Mouse (Mus musculus) urinary bladder, postnatal 14 days (tissue): Measurements from ENCODE around the gene Plxna2.

Experiments
- DNase-seq: peaks from one replicate; pipeline ENCODE4 v3.0.0; 2021; ENCODE audit warnings: low spot score

Plxna2 gene

DNA sequence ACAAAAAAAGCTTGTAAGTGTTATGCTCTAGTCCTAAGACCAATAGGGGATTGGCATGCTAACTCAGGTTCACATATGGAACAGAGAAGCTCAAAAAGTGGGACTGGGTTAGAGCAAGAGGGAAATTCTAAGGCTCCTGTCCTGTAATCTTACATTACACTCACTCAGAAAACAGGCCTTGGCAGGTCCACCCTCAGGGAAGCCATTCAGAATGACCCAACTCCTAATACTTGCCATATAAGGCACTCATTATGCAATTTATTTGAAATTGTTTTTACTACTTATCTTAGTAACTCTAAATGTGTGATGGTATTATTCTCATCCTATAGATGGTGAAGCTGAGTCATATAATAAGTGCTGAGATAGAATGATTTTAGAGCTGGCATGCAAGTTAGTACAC lies 146.9 kb downstream of the Plxna2 start:
- no peak for DNase-seq

DNA sequence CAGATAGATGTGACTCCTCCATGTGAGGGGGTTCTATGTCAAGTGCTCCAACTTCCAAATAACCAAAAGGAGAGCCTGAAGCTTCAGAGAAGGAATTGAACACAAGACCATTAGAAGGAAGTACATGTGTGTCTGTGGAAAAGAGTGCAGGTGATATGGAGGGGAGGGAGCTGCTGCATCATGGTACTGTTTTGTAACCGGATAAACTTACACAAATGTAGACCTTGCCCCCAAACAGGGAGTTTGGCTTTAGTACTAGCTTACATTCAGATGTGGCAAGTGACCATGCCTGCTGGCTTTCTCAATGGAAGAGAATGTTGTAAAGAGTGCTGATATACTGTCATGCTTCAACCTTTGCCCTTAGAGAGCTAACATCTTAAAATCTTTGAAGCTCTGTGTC lies 150.8 kb downstream of the Plxna2 start:
- DNase-seq: no peak

DNA sequence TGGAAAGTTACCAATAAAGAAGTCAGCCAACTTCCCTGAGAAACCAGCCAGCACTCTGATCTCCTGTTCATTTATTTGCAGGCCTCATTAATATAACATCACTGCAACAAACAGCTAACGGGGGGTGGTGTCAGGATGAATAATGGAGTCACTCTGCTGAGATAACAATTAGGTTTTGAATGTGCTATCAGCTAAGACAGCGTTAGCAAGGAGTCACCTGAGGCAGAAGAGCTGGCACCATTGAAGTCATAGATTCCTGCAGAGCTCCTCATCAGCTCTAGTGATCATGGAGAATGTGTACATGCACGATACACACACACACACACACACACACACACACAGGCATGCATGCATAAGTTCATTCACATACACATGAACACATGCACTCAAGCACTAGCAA lies 154.0 kb downstream of the Plxna2 start:
- no peak for DNase-seq

DNA sequence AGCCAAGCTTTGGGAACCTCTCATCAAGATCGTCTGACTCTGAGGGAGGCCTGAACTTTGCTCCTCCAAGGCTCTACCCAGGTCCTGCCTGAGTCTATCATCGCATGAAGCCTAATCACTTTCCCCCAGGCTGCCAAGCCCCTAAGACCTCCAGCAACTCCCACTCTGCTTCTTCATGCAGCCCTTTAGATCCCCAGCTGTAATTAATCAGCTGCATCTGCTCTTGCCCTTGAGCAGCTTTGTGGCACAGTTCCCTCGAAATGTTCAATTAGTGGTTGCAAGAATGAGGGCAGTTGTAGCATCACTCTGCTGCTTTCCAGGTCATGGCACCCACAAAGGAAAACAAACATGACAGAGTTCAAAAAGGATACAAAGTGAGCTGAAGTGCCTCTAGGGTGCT lies 155.9 kb downstream of the Plxna2 start:
- no peak for DNase-seq

DNA sequence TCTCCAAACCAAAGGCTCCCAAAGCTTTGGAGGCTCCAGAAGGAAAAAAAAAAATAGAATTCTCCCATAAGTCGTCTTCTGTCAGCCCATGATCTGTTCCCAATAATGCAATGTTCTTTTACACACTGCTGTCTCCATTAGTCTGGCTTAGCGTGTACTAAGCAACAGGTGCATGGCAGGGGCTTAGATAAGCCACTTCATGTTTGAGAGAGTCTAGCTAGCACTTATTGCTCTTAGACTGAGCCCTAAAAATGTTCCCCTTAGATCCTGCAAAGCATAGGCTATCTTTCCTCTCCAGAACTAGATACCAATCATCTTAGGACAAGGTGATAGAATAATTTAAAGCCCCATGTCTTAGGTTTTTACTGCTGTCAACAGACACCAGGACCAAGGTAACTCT lies 156.3 kb downstream of the Plxna2 start:
- no peak for DNase-seq

DNA sequence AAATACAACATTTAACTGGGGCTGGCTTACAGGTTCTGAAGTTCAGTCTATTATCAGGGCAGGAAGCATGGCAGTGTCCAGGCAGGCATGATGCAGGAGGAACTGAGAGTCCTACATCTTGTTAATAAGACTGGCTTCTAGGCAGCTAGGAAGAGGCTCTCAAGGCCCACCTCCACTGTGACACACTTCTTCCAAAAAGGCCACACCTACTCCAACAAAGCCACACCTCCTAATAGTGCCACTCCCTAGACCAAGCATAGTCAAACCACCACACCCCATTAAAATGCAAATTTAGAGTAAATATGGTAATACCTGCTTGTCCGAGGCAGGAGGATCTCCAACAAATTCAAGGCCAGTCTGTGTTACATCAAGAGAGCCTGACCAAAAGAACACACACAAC lies 156.7 kb downstream of the Plxna2 start:
- no peak for DNase-seq

DNA sequence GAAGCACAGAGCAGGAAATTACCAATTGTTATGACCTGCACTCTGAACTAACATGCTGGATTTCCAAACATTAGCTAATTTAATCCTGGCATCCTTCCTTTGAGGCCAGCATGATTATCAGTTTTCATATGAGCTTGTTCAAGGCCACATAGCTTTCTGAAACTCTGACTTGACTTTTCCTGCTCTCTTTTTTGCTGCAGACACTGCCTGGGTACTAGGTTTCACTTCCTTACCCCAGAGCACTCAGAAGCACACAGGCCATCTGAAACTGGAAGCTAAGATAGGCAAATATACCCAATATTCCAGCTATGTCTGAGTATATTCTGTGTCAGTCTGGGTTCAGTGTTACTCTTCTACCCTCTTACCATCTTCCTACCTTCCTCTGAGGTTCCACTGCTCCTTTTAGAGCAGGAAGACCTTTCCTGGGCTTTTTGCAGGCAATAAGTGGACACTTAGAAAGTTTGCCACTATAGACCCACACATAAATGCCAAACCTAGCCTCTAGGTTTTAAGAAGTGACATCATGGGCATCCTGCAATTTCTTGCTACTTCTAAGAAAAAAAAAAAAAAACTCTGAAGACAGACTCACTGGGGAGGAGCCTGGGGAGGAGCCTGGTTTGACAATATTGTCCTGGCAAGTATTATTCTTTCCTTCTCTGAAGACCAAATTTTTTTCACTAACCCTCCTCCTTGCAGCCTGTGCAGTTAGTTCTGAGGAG lies 157.8 kb downstream of the Plxna2 start:
- no peak for DNase-seq

DNA sequence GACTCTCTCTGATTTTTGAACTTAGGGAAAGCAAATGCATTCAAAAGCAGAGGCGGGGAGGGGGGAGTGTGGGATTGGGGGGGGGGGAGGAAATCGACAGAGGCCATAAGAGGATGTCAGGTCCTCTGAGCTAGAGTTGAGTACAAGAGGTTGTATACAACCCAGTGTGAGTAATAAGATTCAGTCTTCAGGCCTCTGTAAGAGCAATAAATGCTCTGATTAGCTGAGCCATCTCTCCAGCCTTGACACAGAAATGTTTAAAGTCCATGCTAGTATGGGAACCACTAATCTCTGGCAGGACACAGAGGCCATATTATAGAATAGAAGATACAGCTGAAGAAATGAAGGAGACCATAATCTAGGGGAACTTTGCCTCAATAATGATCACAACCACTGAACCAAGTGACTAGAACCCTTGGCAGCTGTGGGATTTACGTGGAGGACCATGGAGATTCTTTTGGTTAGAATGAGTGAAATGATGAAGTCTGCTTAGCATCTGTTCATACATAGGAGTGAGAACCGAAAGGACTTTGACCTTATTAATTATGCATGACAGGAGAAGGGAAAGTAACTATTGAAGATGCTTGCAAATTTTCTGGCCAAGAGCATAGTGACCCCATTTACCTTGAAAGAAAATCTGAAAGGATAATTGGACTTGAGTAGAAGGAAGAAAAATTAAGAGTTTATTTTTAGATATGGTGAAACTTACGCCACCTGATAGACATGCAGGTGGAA lies 158.7 kb downstream of the Plxna2 start:
- DNase-seq: no peak

DNA sequence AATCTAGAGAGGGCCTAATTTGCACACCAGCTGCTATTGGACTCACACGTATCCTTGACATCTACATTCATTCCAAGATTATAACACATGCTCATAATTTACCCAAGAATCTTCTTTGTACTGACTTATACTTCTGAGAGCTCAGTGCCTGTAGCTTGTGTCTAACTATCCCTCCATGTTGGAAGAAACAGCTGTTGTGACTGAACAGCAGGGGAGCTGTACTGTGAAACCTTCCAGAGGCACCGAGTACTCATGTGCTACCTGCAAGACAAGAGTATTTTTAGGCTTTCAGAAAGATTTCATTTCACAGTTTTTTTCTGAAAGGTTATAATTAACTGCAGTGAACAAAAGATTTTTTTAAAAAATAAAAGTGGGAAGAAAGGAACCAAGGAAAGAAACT lies 159.6 kb downstream of the Plxna2 start:
- no peak for DNase-seq

DNA sequence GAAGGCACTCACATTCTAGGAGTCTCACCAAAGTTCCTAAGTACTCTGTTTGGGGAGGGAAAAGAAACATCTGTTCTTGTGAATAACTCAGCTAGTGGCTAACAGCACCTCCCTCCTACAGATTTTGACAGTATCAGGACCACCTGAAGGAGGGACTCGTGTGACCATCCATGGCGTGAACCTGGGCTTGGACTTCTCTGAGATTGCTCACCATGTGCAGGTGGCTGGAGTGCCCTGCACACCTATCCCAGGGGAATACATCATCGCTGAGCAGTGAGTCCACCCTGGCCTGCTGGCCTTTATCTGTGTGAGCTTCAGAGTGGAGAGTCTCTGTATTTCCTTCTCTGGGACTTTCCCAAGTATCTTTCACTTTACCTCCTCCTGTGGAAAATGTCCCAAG lies 162.4 kb downstream of the Plxna2 start:
- no peak for DNase-seq

DNA sequence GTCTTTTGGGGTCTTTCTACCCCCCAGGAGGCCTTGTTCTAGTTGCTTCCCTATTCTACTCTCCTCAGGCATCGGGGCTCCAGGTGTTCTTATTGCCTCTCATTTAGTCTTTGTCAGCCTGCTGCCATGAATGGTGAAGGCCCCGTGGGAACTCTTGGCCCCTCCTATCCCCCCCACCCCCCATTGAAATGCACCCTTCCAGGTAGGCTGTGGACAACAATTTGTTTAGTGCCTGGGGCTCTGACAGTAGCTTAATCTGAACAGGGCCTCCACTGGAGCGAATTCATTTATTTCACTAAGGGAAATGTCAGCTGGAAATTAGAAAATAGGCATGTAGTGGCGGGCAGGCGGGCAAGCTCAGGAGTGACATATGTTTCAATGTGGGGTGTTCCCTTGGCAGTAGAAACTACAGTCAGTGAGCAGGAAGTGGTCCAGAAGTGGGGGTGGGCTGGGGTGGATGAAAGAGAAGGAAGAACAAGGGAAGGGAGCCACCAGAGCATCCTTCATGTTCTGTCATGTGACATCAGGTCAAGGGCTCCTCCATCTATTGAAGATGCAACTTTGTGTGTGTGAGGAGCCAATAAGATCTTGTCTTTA lies 162.9 kb downstream of the Plxna2 start:
- DNase-seq: no peak

DNA sequence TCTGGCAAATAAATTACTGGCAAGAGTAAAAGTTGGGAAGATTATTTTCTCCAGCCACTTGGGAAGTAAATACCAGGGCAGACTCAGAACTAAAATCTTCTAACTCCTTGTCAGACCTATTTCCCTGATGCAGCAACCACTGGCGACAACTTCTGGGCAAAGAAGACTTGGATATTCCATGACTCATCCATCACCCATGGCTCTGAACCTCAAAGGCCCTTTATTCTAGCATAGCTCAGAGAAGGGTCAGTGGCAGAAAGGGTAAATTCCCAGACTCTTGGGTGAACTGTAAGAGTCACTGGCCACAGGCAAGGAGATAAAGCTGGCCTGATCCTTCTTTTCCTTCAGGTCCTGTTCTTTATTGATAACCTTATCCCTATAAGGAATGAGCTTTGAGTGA lies 163.5 kb downstream of the Plxna2 start:
- DNase-seq: no peak

DNA sequence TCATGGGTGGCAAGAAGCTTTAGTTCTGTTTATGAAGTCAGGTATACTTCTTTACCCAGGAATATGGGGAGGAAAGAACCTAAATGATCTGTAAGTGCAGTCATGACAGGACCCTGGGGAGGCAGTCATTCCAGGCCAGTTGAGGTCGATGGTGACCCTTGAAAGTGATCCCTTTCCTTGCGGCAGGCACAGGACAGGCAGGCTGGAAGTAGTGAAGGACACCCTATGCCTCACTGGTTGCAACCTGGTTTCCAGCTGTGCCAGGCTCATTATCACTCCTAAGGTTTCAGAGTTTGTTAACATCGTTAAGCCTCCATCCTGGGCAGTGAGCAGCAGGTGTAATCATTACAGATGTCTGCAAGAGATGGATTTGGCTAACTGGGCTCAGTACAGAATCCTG lies 164.3 kb downstream of the Plxna2 start:
- no peak for DNase-seq

DNA sequence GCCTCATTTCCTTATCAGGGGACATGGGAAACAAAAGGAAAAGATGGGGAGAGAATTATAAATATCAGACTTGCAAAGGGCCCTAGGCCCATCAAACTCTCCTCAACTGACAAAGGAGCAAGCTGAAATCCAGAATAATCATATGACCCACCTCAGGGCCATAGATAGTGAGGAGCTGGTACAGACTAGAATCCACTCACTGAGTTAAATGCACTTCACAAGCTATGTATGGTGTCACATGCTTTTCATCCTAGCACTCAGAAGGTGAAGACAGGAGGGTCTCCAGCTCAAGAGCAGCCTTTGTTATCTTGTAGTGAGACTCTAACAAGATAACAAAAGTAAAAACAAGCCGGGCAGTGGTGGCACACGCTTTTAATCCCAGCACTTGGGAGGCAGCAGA lies 169.6 kb downstream of the Plxna2 start:
- DNase-seq: no peak

DNA sequence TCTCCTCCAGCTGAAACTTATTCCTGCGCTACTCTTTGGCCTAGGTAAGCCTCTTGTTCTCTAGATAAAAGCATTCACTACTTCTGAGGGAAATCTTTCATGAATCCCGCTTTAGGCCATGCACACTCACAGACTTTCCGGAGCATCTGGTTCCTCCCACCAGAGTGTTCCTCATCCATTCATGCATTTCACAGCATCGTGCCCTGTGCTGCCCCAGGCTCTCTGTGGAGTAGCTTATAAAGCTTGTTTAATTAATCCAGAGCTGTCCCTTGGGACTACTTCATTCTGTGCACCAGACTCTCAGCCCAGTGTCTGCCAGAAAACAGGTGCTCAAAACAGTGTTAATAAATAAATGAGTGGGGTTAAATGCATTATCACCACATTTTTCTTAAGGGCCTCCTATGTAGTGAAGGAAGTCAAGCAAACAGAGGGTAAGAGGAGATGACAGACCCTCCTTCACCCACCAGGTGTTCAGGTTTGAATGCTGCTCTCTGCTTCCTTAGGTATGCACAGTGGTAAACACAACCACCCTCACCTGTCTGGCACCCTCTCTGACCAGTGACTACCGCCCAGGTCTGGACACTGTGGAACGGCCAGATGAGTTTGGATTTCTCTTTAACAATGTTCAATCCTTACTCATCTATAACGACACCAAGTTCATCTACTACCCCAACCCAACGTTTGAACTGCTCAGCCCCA lies 175.4 kb downstream of the Plxna2 start:
- no peak for DNase-seq

DNA sequence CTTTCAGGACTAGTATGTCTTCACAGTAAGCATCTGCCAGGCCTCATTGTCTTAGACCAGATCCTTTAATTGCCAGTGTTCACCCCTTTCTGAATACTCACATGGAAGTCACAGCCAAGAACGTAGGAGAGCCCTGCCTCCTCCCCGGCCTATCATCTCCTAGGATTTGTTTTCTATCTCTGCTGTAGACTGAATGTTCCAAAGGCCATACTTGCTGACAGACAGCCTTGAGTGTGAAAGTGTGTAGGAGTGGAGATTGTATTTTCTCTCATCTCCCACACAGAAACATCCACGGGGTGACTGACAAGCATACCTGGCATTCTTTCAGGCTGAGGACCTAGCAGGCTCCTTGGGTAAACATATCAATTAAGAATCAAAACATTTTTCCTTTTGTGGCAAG lies 177.3 kb downstream of the Plxna2 start:
- DNase-seq: no peak

DNA sequence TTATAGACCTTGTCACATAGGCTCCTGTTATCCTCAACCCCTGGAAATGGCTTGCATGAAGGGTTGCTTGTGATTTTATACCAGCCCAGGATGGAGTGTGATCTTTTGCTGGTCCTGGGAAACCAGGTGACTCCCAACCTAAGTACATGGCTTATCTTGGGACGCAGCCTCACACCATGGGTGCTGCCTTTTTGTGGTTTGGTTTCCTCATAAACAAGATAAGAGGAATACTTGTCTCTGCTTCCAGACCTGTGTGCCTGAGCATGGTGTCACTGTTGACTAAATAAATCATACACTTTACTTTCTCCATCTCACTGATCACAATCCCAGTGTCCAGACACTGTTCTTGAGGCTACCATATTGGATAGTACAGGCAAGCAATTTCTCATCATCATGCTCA lies 179.8 kb downstream of the Plxna2 start:
- no peak for DNase-seq

DNA sequence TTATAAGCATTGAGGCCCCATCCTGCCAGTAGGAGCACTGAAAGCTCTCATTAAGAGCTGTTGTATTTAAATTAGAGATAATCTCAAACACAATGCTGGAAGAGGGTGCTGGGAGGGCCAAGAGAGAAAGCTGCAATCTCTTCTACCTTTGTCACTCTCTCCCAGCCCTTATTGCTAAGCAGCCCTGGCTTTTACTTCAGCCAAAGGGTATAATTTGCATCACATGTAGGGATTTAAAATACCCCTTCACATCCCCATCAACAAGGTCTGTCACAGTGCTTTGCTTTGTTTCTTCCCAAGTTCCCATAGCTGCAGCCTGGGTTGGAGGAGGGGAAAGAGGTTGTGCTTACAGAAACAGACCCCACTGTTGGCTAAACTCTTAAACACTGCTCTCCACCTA lies 180.5 kb downstream of the Plxna2 start:
- no peak for DNase-seq

DNA sequence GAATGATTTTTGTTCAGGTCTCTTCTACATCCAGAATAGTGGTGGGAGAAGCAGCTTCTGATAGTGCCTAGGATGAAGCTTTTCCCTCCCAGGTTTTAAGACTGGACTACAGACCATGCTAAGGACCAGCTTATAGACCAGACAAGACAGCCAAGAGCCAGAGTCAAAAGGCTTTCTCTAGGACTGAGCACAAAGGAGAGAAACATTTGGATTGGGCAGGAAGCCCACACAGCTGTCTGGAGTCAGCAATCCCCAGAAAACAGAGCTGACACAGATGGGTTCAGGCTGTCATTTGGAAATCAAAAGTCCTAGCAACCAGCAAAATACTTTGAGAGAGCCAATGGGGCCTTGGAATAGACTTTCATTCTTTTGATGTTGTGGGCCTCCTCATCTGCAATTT lies 190.2 kb downstream of the Plxna2 start:
- DNase-seq: peak; percentile 21

DNA sequence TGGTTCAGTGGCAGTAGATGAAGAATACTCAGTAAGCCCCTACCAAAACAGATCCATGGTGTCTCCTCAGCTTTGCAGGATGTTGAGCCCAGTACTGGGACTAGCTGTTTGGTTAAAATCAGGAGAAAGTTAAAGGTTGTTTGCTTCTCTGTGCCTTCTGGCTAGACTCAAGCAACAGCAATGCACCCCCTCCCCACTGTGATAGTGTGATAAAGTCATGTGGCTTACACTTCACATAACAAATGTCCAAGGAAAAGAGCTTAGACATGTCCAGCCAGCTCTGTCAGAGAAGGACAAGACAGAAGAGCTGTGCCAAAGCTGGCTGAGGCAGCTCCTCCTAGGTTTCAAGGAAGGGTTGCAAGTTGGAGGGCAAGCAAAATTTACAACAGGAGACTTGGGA lies 190.7 kb downstream of the Plxna2 start:
- DNase-seq: no peak

DNA sequence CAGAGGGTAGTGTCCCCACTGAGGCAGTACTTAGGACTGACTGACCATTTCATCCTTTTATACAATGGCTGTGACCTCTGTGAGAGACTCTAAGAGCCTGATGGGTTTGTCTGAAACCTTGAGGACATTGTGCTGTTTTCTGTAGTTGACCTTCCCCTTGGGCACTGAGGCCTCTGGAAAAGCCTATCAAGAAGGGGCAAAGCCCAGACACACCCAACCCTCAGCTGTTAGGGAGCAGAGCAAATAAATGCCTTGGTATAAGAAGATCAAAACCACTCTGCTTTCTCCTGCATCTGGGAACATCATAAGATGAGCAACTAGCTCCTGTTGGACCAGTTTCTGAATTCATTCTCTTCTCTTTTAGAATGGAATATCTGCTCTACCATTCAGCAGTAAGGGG lies 191.6 kb downstream of the Plxna2 start:
- no peak for DNase-seq

DNA sequence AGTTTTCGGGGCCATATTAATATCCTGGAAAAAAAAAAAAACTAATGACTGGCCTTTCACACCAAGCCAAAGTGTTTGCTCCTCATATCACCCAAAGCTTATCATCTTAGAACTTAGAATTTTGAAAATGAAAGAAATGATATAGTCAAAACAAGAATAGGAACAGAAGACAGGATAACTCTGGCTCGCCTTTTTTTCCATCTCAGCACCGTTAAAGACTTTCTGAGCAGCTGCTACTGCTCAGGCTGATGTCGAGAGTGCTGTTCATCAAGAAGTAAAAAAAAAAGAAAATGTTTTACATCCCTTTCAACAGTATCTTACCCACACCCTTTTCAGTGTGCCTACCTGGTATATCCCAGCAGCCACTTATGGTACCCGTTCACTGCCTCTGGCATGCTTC lies 196.2 kb downstream of the Plxna2 start:
- DNase-seq: no peak

DNA sequence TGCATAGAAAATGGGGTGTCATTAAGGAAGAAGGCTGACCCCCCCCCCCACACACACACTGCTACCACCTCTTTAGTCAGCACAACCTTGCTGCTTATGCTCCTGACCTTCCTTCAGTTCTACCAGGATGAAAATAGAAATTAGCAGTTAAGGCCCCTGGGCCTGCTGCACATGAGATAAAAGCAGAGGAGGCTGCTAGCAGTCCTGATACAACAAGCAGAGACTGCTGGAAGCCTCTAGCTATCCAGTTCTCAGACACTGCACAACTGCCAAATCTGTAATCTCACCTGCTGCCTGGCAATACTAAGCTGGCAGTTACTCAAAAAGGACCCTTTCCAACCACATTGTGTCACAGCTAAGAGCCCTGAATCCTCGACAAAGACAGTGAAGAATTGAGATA lies 197.5 kb downstream of the Plxna2 start:
- DNase-seq: no peak
